29 mouse cellular contexts compared by ENCODE assay signal in genomic region chr6:86383370-86383769, GRCm38 (mm10). TPM values are rescaled to one million over a fixed set of nuclear protein-coding genes. Genes with fewer than 3 reads are reported as not detected.
"Had no signal": no experiment of that assay in that cellular context is flagged by ENCODE, and none has a peak within 500 bp of the region (broad histone marks: within the 10 kb centered on the region; RNA-seq: fewer than 3 reads in every experiment).

No protein-coding gene starts in this region.

- H3K9ac ChIP-seq: heart, embryonic 12.5 days; hindbrain, embryonic 13.5 days; hindbrain, embryonic 15.5 days; kidney, embryonic 15.5 days; limb, embryonic 13.5 days; limb, embryonic 15.5 days; liver, embryonic 14.5 days had no signal

- DNase-seq: gastrocnemius, postnatal 14 days; gastrocnemius, postnatal 36 days; heart, adult 11 months; heart, adult 2 months; heart, postnatal 10 days; kidney, adult 11 months; kidney, adult 2 months; kidney, adult 9 months; kidney, postnatal 14 days; kidney, postnatal 36 days; layer of hippocampus, adult 9-11 months; layer of hippocampus, postnatal 36 days; left cerebral cortex, postnatal 4 days had no signal

- ATAC-seq: hindbrain, postnatal 0 days; intestine, embryonic 16.5 days had no signal

- H3K4me2 ChIP-seq: heart, embryonic 12.5 days; hindbrain, embryonic 13.5 days; hindbrain, embryonic 15.5 days; kidney, embryonic 15.5 days; limb, embryonic 13.5 days; limb, embryonic 15.5 days had no signal

- H3K27ac ChIP-seq: heart, adult 2 months; hindbrain, embryonic 13.5 days; hindbrain, embryonic 15.5 days; hindbrain, postnatal 0 days; kidney, embryonic 15.5 days; kidney, postnatal 0 days; limb, embryonic 13.5 days; limb, embryonic 15.5 days; liver, embryonic 14.5 days had no signal

- H3K9me3 ChIP-seq: heart, embryonic 12.5 days; hindbrain, embryonic 13.5 days; hindbrain, embryonic 15.5 days; kidney, embryonic 15.5 days; limb, embryonic 13.5 days; limb, embryonic 15.5 days had no signal

- H3K4me1 ChIP-seq: hindbrain, embryonic 13.5 days; hindbrain, embryonic 15.5 days; limb, embryonic 13.5 days; limb, embryonic 15.5 days had no signal

- H3K27me3 ChIP-seq: heart, embryonic 12.5 days; hindbrain, embryonic 13.5 days; hindbrain, embryonic 15.5 days; kidney, embryonic 15.5 days; limb, embryonic 13.5 days; limb, embryonic 15.5 days had no signal

- H3K4me3 ChIP-seq: heart, adult 2 months; heart, embryonic 12.5 days; hindbrain, embryonic 13.5 days; hindbrain, embryonic 15.5 days; kidney, embryonic 15.5 days; limb, embryonic 13.5 days; limb, embryonic 15.5 days had no signal

RNA-seq across cellular contexts. Expression of gene Gm44790, which starts 43.1 kb away (rescaled TPM):
- total RNA-seq: gastrocnemius, adult 18-20 months; heart, adult 2 months; hematopoietic stem cell, adult 5-6 weeks; hindbrain, postnatal 0 days; left cerebral cortex, postnatal 25 days; left cerebral cortex, postnatal 4 days had no signal
- polyA plus RNA-seq: heart, adult 2 months; heart, embryonic 12.5 days; heart, embryonic 14.5 days; hindbrain, embryonic 11.5 days; hindbrain, embryonic 13.5 days; hindbrain, postnatal 0 days; intestine, embryonic 14.5 days; intestine, embryonic 16.5 days; kidney, postnatal 0 days; limb, embryonic 13.5 days had no signal
